Mouse (Mus musculus) CD4-positive, CD25-positive, alpha-beta regulatory T cell (primary cell): ENCODE measurements around the gene Themis2. TPM values are rescaled to one million over a fixed set of nuclear protein-coding genes. Genes with fewer than 3 reads are reported as not detected.

Source experiments
- polyA plus RNA-seq: library from polyadenylated mRNA; unstranded; fragments of 100-300 nt; shearing (Covaris generic); gene quantifications from one replicate; pipeline ENCODE4 v1.2.1, GENCODE M21; 2017

Themis2 gene
- 1.1 TPM for polyA plus RNA-seq

GRCm38 (mm10) chr4:132796196-132796886 lies at the start of gene Themis2:
Gene Themis2, minus strand, starts transcription at chr4:132796387.

DNA sequence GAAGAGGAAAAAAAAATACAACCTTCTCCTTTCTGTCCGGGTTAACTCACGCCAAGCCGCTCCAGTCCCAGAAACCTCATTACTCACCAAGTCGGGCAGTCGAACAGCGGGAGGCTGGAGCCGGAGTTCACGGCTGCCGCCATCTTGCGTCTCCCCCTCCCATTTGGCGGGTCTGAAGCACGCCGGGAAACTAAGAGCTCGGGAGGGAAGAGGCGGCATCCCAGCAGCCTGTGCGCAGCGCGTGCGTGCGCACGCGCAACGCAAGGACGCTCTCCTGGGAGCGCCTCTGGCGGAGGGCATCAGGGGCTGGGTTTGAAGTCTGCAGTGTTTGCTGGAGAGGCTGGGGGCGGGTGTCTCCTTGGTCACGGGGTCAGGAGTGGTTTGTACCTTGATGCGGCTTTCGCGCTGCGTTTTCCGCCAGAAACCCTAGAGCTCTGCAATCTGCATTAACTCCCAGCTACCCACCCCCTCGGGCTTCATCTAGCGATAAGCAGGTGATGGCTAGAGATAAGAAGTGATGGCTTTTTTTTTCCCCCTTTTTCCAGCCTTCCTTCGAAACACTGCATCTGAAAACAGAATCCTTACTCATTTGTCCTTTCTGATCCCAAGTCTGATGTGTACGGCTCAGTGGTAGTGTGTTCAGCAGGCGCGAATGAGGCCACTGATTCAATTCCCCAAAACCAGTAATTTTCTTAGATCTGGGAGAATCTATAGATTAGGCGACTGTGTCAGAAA lies 47.0 kb upstream of the Themis2 start, which contains the start of gene Ppp1r8:
Gene Ppp1r8, minus strand, starts transcription at position 200 of the 735 bp plus-strand sequence.

DNA sequence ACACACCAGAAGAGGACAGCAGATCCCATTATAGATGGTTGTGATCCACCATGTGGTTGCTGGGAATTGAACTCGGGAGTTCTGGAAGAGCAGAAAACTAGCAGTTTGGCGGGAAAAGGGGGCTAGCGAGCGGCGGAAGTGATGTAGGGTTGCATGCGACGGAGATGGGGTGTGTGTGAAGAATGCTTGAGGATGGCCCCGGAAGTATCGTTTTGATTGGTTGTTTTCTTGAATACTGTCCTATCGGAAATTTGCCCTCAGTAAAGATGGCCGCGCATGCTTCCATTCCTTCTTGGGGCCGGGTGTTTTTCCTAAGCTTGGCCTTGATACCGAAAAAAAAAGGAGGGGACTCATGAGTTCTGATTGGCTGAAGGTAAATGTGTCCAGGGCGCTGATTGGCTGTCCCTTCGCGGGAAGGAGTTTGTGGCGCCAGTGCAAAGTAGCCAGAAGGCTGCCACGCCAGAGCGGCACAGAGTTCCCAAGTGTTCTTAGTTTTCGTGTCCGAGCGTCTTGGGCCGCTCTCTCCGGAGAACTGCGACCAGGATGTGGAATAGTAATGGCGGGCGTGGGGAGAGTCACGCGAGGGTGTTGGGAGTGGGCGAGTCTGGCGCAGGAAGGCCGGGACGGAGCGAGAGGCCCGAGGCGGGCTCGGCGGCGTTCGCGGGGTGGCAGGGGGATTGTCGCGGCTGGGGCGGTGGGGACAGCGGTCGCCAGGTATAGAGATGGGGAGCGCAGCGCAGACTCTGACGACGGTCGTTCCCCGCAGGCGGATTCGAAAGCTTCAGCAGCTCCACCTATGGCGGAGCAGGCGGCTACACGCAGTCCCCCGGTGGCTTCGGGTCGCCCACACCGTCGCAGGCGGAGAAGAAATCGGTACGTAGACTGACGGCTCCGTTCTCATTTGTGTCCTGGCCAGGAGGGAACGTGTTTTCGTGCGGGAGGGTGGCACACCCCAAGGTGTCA lies 28.0 kb downstream of the Themis2 start, which contains the start of gene Rpa2:
Gene Rpa2, plus strand, starts transcription at position 419 of the 963 bp plus-strand sequence.

DNA sequence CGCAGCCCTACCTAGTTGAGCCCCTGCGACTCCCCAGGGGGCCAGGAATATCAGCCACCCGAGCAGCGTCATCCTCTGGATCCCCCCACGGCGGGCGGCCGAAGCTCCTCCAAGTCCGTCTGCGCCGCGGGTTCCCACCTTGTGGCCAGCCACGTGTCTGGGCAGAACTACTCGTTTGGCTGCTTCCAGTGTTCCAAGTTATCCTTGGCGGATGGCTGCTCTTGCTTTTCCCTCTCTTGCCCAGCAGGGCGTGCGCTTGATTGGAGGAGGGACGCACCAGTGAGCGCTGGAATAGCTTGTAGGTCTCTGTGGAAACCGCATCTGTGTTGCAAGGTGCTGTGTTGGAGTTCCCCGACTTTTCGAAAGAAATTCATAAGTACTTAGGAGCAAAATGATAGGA lies 39.2 kb downstream of the Themis2 start, which contains the start of gene Smpdl3b:
Gene Smpdl3b, minus strand, starts transcription at position 279 of the 400 bp plus-strand sequence.

DNA sequence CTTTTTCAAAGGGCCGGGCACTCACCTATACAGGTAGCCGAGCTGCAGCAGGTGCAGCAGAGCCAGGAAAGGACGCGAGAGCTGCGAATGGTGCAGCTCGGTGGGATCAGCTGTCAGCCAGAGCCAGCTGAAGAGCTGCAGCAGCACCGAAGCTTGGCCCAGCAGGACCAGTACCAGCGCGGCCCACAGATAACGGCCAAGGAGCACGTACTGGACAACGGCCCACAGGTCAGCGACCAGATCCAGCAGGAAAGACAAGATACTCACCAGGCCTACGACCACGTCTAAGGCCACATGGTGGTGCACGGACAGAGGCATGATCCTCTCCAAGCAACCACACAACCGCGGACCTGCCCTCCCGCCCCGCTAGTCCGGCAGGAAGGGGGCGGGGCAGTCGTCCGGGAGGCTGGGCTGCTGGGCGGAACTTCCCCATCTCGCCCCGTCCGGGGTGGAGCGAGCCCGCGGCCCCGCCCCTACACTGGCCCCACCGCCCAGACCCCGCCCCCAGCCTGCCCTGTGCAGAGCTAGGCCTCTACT lies 64.0 kb downstream of the Themis2 start, which contains the start of gene Xkr8:
Gene Xkr8, minus strand, starts transcription at position 399 of the 537 bp plus-strand sequence.

Other genes with a start within 250 kb of the Themis2 start
- gene Ptafr, start 232.3 kb downstream of the Themis2 start, polyA plus RNA-seq: 0.35 TPM
- 31.1 TPM for gene Eya3, start 157.4 kb downstream of the Themis2 start, polyA plus RNA-seq
- 6.1 TPM for gene Xkr8, start 63.8 kb downstream of the Themis2 start, polyA plus RNA-seq
- gene Smpdl3b, start 39.1 kb downstream of the Themis2 start, polyA plus RNA-seq: 0.96 TPM
- gene Rpa2, start 28.1 kb downstream of the Themis2 start, polyA plus RNA-seq: 62.4 TPM
- 50.0 TPM for gene Ppp1r8, start 46.8 kb upstream of the Themis2 start, polyA plus RNA-seq
- gene Stx12, start 88.1 kb upstream of the Themis2 start, polyA plus RNA-seq: 28.0 TPM
- gene Fam76a, start 126.2 kb upstream of the Themis2 start, polyA plus RNA-seq: 32.7 TPM
- 3.5 TPM for gene Fgr, start 177.7 kb upstream of the Themis2 start, polyA plus RNA-seq
- 6.8 TPM for gene Ahdc1, start 214.9 kb upstream of the Themis2 start, polyA plus RNA-seq